Mouse (Mus musculus) frontal cortex, postnatal 36 days (tissue): ENCODE data around the gene Gm21987.
"Not testable (repeated sequence)": the region's sequence is repeated elsewhere in the genome, so short reads cannot be mapped to it uniquely, and the experiment has no call there.

Source experiments
- DNase-seq, 2 experiments: peaks; one replicate each; pipeline ENCODE4 v3.0.0; 2022; ENCODE audit warnings: low spot score in 2 of 2

Gene Gm21987

GRCm38 (mm10) chr16:38346529-38347325 is at the start of gene Gm21987, which contains the start of gene Cox17:
Gm21987 (plus strand) TSS chr16:38347040.
Cox17 (plus strand) TSS chr16:38346991.
- DNase-seq: peak; percentile 93 to 95

- DNase-seq: no peak
Observed at GRCm38 (mm10) chr16:38298410-38298809, 48.4 kb upstream of the Gm21987 start.

- DNase-seq: no peak
Observed at GRCm38 (mm10) chr16:38302367-38302766, 44.5 kb upstream of the Gm21987 start.

GRCm38 (mm10) chr16:38304460-38305194 is 42.2 kb upstream of the Gm21987 start:
- DNase-seq: no peak

- DNase-seq: no peak
Observed at GRCm38 (mm10) chr16:38306571-38307220, 40.1 kb upstream of the Gm21987 start.

- no peak for DNase-seq
Observed at GRCm38 (mm10) chr16:38307221-38307605, 39.6 kb upstream of the Gm21987 start.

- DNase-seq: no peak
Observed at GRCm38 (mm10) chr16:38307651-38308050, 39.2 kb upstream of the Gm21987 start.

GRCm38 (mm10) chr16:38308195-38308594 is 38.6 kb upstream of the Gm21987 start:
- DNase-seq: no peak

GRCm38 (mm10) chr16:38318492-38318891 is 28.3 kb upstream of the Gm21987 start:
- DNase-seq: no peak

- no peak for DNase-seq
Observed at GRCm38 (mm10) chr16:38319087-38319486, 27.8 kb upstream of the Gm21987 start.

GRCm38 (mm10) chr16:38321452-38321935 is 25.3 kb upstream of the Gm21987 start:
- peak; percentile 37 to 61 for DNase-seq

- no peak for DNase-seq
Observed at GRCm38 (mm10) chr16:38324311-38324710, 22.5 kb upstream of the Gm21987 start.

- DNase-seq: no peak
Observed at GRCm38 (mm10) chr16:38326778-38327397, 20.0 kb upstream of the Gm21987 start.

- no peak for DNase-seq
Observed at GRCm38 (mm10) chr16:38329340-38329739, 17.5 kb upstream of the Gm21987 start.

GRCm38 (mm10) chr16:38334431-38334830 is 12.4 kb upstream of the Gm21987 start:
- no peak for DNase-seq

GRCm38 (mm10) chr16:38338077-38338476 is 8.8 kb upstream of the Gm21987 start:
- DNase-seq: not testable (repeated sequence)

GRCm38 (mm10) chr16:38341396-38342324 is 5.2 kb upstream of the Gm21987 start, which contains the start of gene Maats1:
Maats1 (minus strand) TSS chr16:38342143.
- peak; percentile 69 to 77 for DNase-seq

- DNase-seq: no peak
Observed at GRCm38 (mm10) chr16:38344941-38345725, 1.7 kb upstream of the Gm21987 start.

- no peak for DNase-seq
Observed at GRCm38 (mm10) chr16:38347588-38347987, 748 bp downstream of the Gm21987 start.
